Mouse (Mus musculus) induced T-regulatory cell, adult 2 months (primary cell): ENCODE data around the gene Smim4.

Source experiments
- DNase-seq: peaks from one replicate; pipeline ENCODE4 v3.0.0-alpha.2; 2012; ENCODE audit warnings: low read depth

Smim4 gene

GRCm38 (mm10) chr14:31114011-31114410 is 14.7 kb downstream of the Smim4 start:
- no peak for DNase-seq

GRCm38 (mm10) chr14:31112187-31112586 is 16.6 kb downstream of the Smim4 start:
- DNase-seq, result no peak

GRCm38 (mm10) chr14:31110613-31111012 is 18.1 kb downstream of the Smim4 start:
- DNase-seq, result no peak

GRCm38 (mm10) chr14:31105156-31105555 is 23.6 kb downstream of the Smim4 start:
- no peak for DNase-seq

GRCm38 (mm10) chr14:31089918-31090317 is 38.8 kb downstream of the Smim4 start:
- DNase-seq, result peak; percentile 27

DNA sequence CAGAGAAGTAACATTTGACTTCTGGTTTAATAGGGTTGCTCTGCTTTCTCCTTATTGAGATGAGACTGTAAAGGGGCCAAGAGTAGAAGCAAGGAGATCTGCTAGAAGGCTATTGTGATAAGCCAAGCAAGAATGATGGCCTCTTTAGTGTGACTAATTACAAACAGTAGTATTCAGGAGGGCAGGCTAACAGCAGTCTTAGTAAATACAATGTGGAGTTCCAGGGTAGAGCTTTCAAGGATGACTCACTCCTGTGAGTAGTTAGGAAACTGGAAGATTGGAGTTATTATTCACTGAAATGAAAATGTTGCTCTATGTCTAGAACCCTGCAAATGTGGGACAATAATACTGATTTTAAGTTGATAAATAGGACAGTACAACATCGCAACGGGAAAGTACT is 40.2 kb downstream of the Smim4 start:
- DNase-seq, result no peak

- DNase-seq, result peak; percentile 17
These were observed 41.3 kb downstream of the Smim4 start for GRCm38 (mm10) chr14:31087433-31087832.

GRCm38 (mm10) chr14:31081147-31081546 is 47.6 kb downstream of the Smim4 start:
- no peak for DNase-seq

- no peak for DNase-seq
These were observed 49.3 kb downstream of the Smim4 start for GRCm38 (mm10) chr14:31079313-31080028.

- DNase-seq, result no peak
These were observed 50.1 kb downstream of the Smim4 start for GRCm38 (mm10) chr14:31078597-31079208.

- DNase-seq, result no peak
These were observed 59.5 kb downstream of the Smim4 start for GRCm38 (mm10) chr14:31069086-31069733.

- DNase-seq, result peak; percentile 42
These were observed 66.5 kb downstream of the Smim4 start for GRCm38 (mm10) chr14:31062277-31062676.

- no peak for DNase-seq
These were observed 82.9 kb downstream of the Smim4 start for GRCm38 (mm10) chr14:31045817-31046216.

DNA sequence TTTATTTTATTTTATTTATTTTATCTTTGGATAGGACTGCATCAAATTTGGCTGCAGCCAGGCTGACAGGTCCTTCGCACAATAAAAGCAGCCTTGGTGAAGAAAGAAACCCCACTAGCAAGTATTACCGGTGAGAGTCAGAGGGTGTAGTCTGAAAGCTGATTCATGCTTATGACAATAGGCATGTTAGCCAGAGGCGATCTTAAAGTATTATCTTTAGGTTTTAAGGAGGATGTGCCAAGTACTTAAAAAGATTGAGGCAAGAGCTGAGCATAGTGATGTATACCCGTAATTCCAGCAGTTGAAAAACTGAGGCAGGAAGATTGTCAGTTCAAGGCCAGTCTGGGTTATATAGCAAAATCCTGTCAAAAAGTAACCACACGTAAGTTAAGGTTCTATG is 83.5 kb downstream of the Smim4 start:
- DNase-seq, result no peak
